Mouse (Mus musculus): ENCODE data around the gene Leng9. TPM values are rescaled to one million over a fixed set of nuclear protein-coding genes. Genes with fewer than 3 reads are reported as not detected.

Gene Leng9
- 0.53 and 0.73 TPM in 2 replicates for polyA plus RNA-seq (2011; ENCODE audit: insufficient read depth, insufficient read length, low read depth, missing spikeins)

DNA sequence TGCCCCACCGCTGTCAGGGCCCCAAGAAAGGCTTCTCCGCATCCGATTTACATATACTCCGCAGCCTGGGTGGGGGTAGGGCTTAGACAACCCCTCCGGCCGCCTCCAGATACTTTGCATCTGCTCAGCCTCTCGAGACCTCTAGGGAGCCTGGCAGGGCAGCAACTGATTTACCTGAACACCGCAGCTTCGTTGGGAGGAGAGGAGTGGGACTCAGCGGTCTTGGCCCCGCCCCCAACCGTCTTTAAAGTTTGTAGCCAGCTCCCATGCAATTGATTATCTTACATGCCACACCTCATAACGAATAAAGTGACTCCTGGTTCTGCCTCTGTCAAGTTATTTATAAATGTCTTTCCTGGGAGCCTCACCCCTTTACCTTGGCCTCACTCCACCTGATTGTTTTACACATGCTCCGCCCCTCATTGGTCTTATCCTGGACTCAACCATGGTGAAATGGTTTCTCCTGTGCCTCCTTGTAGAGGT lies at the start of gene Leng9:
Leng9 (minus strand) TSS at position 316 of the 483 bp plus-strand sequence.
- TF ChIP-seq POLR2A (IDR thresholded peaks at IDR 0.05; ENCODE audit: insufficient read depth, low read length), result no peak
- Histone ChIP-seq H3K4me1 (ENCODE audit: control insufficient read depth, insufficient read depth, low read length) (peaks cover 3% of the 10 kb centered on the region), H3K36me3 (ENCODE audit: control insufficient read depth, insufficient read depth, low read length, poor library complexity, severe bottlenecking) (peaks cover 17% of the 10 kb centered on the region), H3K4me3 (ENCODE audit: low read depth, low read length) (peak within 1 kb of the TSS; percentile 87), H3K9me3 (replicated peaks; ENCODE audit: control insufficient read depth, insufficient read depth, low read length, poor library complexity, severe bottlenecking) (no peaks in the 10 kb centered on the region), H3K27ac (ENCODE audit: insufficient read depth, low read length) (peak within 1 kb of the TSS; percentile 81), H3K9ac (ENCODE audit: low read depth, poor library complexity, severe bottlenecking) (peak within 1 kb of the TSS; percentile 50), H3K27me3 (ENCODE audit: control insufficient read depth, insufficient read depth, low read length, poor library complexity, severe bottlenecking) (no peaks in the 10 kb centered on the region)

DNA sequence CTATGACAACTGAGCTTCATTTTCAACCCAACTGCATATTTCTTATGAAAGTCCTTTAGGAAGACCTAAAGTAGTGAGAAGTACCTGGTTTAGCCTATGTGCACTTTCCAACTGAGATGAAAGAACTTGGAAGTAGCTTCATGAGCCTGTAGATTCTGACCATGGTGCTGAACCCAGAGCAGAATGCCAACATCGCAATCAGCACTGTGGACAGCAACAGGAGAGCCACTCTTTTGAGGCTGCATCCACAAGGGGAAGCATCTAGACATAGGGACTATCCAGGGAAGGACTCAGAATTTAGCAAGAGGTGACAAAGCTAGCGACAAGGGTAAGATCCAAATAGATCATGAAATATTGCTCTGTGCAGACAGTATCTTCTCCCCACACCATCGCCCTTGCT lies 28.3 kb upstream of the Leng9 start:
- no peaks in the 10 kb centered on the region for H3K9me3 ChIP-seq (replicated peaks; ENCODE audit: control insufficient read depth, insufficient read depth, low read length, poor library complexity, severe bottlenecking)
- H3K36me3 ChIP-seq (ENCODE audit: control insufficient read depth, insufficient read depth, low read length, poor library complexity, severe bottlenecking), result no peaks in the 10 kb centered on the region
- H3K27ac ChIP-seq (ENCODE audit: insufficient read depth, low read length), result no peak overlapping the region
- no peak overlapping the region for H3K9ac ChIP-seq (ENCODE audit: low read depth, poor library complexity, severe bottlenecking)
- no peaks in the 10 kb centered on the region for H3K27me3 ChIP-seq (ENCODE audit: control insufficient read depth, insufficient read depth, low read length, poor library complexity, severe bottlenecking)
- TF ChIP-seq CTCF (IDR thresholded peaks at IDR 0.05; ENCODE audit: low read depth, low read length) (no peak), POLR2A (IDR thresholded peaks at IDR 0.05; ENCODE audit: insufficient read depth, low read length) (no peak), EP300 (IDR thresholded peaks at IDR 0.05; ENCODE audit: insufficient read depth, low read depth, low read length) (no peak)
- H3K4me3 ChIP-seq (ENCODE audit: low read depth, low read length), result no peak overlapping the region
- H3K4me1 ChIP-seq (ENCODE audit: control insufficient read depth, insufficient read depth, low read length), result no peaks in the 10 kb centered on the region

DNA sequence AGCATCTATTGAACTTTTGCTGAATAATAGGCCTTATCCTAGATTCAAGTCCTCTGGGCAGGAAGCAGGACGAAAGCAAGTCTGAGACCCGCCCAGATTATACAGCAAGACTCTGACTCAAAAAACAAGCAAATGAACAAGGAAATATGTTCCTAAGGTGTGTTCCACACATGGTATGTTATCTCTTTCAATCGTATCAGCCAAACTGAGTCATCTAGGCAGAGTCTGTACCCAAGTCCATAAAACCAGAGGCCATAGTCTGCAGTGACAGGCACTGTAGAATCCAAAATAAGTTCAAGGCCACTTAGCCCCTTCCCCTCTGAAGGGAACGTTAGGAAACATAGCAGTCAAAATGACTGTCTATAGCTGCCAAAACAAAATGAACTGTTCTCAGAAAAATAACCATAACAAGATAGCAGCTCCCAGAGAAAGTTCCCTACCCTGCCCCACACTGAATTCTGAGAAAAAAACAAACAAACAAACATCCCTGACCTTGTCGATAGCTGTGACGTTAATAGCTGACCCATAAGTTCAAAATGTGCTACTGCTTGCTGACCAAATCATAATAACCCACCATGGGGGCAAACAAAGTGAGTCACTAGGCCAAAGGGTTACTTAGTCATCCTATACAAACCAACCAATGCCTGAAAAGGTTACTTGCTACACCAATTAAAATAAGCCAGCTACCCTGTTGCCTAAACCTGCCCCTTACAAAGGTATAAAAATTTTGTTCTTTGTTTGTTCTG lies 20.2 kb upstream of the Leng9 start:
- Histone ChIP-seq H3K9ac (ENCODE audit: low read depth, poor library complexity, severe bottlenecking) (no peak overlapping the region), H3K4me1 (ENCODE audit: control insufficient read depth, insufficient read depth, low read length) (no peaks in the 10 kb centered on the region), H3K4me3 (ENCODE audit: low read depth, low read length) (no peak overlapping the region), H3K36me3 (ENCODE audit: control insufficient read depth, insufficient read depth, low read length, poor library complexity, severe bottlenecking) (no peaks in the 10 kb centered on the region), H3K9me3 (replicated peaks; ENCODE audit: control insufficient read depth, insufficient read depth, low read length, poor library complexity, severe bottlenecking) (peaks cover 2% of the 10 kb centered on the region; the same call in 1 of the 2 replicates), H3K27me3 (ENCODE audit: control insufficient read depth, insufficient read depth, low read length, poor library complexity, severe bottlenecking) (no peaks in the 10 kb centered on the region), H3K27ac (ENCODE audit: insufficient read depth, low read length) (no peak overlapping the region)
- TF ChIP-seq CTCF (IDR thresholded peaks at IDR 0.05; ENCODE audit: low read depth, low read length), result no peak
- TF ChIP-seq POLR2A (IDR thresholded peaks at IDR 0.05; ENCODE audit: insufficient read depth, low read length), result no peak
- TF ChIP-seq EP300 (IDR thresholded peaks at IDR 0.05; ENCODE audit: insufficient read depth, low read depth, low read length), result no peak

DNA sequence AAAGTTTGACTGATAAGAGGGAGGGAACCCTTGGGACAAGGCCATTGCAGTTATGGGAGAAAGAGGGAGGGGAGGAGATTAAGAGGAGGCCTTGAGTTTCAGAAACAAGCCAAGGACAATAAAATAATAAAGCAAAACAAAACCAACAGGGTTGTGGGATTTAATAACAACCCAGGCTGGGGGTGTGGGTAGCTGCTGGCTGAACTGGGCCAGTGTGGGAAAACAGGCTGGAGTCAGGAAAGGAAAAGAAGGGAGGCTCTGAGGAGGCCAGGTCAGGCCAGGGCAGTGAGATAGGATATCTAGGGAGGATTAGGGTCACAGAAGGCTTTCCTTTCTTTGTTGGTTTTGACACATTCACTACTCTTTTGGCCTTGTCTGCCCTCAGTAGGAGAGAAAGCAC lies 16.9 kb upstream of the Leng9 start:
- Histone ChIP-seq H3K9me3 (replicated peaks; ENCODE audit: control insufficient read depth, insufficient read depth, low read length, poor library complexity, severe bottlenecking) (peaks cover 2% of the 10 kb centered on the region; the same call in 1 of the 2 replicates), H3K4me1 (ENCODE audit: control insufficient read depth, insufficient read depth, low read length) (peaks cover 2% of the 10 kb centered on the region), H3K4me3 (ENCODE audit: low read depth, low read length) (no peak overlapping the region), H3K36me3 (ENCODE audit: control insufficient read depth, insufficient read depth, low read length, poor library complexity, severe bottlenecking) (no peaks in the 10 kb centered on the region), H3K9ac (ENCODE audit: low read depth, poor library complexity, severe bottlenecking) (no peak overlapping the region), H3K27me3 (ENCODE audit: control insufficient read depth, insufficient read depth, low read length, poor library complexity, severe bottlenecking) (no peaks in the 10 kb centered on the region), H3K27ac (ENCODE audit: insufficient read depth, low read length) (no peak overlapping the region)
- TF ChIP-seq CTCF (IDR thresholded peaks at IDR 0.05; ENCODE audit: low read depth, low read length) (no peak), EP300 (IDR thresholded peaks at IDR 0.05; ENCODE audit: insufficient read depth, low read depth, low read length) (no peak), POLR2A (IDR thresholded peaks at IDR 0.05; ENCODE audit: insufficient read depth, low read length) (no peak)

DNA sequence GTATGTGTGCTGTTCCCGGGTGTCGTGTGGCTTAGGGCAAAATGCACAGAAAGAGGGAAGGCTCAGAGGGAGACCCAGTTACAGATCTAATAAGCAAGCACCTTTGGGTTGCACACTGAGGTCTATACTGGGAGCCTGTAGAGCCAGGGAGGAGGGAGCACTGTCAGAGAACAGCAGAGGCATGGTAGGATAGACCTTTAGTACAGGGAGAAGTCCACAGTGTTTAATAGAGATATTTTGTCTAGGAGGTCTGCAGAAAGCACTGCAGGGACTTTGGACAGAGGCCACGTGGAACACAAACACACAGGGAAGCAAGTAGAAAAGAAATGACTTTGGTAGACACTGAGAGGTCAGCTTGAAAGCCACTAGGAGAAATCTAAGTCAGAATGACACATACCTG lies 15.1 kb upstream of the Leng9 start:
- Histone ChIP-seq H3K36me3 (ENCODE audit: control insufficient read depth, insufficient read depth, low read length, poor library complexity, severe bottlenecking) (no peaks in the 10 kb centered on the region), H3K27ac (ENCODE audit: insufficient read depth, low read length) (no peak overlapping the region), H3K4me3 (ENCODE audit: low read depth, low read length) (no peak overlapping the region), H3K4me1 (ENCODE audit: control insufficient read depth, insufficient read depth, low read length) (peaks cover 2% of the 10 kb centered on the region), H3K27me3 (ENCODE audit: control insufficient read depth, insufficient read depth, low read length, poor library complexity, severe bottlenecking) (no peaks in the 10 kb centered on the region), H3K9me3 (replicated peaks; ENCODE audit: control insufficient read depth, insufficient read depth, low read length, poor library complexity, severe bottlenecking) (0 out of 2 replicates have a peak, but pooled peaks cover 2% of the 10 kb centered on the region), H3K9ac (ENCODE audit: low read depth, poor library complexity, severe bottlenecking) (no peak overlapping the region)
- no peak for TF ChIP-seq CTCF (IDR thresholded peaks at IDR 0.05; ENCODE audit: low read depth, low read length)
- no peak for TF ChIP-seq EP300 (IDR thresholded peaks at IDR 0.05; ENCODE audit: insufficient read depth, low read depth, low read length)
- no peak for TF ChIP-seq POLR2A (IDR thresholded peaks at IDR 0.05; ENCODE audit: insufficient read depth, low read length)

All from ES-Bruce4 (cell line).